Mouse (Mus musculus): ENCODE results near the gene Nupr1. TPM values are rescaled to one million over a fixed set of nuclear protein-coding genes. Genes with fewer than 3 reads are reported as not detected.

Gene Nupr1
- not detected in 4 replicates for total RNA-seq (2023)

GRCm38 (mm10) chr7:126630824-126631518 lies at the start of gene Nupr1:
Gene Nupr1 (minus strand): TSS chr7:126630861.

DNA sequence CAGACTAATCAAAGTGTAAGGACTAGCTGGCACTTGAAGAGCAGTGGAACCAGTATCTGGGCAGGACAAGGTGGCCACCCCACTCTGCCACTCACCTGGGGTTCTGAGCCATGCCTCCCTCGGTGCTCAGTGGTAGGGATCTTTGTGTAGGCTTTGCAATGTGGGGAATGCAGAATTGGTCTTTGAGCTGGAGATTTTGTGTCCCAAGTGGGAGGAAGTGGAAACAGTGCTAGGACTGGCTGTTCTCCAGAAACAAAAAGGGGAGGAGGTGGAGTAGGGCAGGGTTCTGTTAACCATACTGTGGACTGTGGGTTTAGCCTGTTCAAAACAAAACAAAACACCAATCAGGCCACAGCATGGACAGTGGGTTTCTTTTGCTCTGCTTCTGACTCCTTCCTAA lies 45.5 kb upstream of the Nupr1 start, which contains the start of gene Sult1a1:
Gene Sult1a1, minus strand, starts transcription at position 226 of the 400 bp plus-strand sequence.

GRCm38 (mm10) chr7:126649231-126650051 lies 18.8 kb upstream of the Nupr1 start, which contains the start of gene Sgf29:
Gene Sgf29 (plus strand): TSS chr7:126649309.

GRCm38 (mm10) chr7:126594862-126595561 lies 35.6 kb downstream of the Nupr1 start, which contains the start of gene Il27:
Gene Il27 (minus strand): TSS chr7:126594941.

DNA sequence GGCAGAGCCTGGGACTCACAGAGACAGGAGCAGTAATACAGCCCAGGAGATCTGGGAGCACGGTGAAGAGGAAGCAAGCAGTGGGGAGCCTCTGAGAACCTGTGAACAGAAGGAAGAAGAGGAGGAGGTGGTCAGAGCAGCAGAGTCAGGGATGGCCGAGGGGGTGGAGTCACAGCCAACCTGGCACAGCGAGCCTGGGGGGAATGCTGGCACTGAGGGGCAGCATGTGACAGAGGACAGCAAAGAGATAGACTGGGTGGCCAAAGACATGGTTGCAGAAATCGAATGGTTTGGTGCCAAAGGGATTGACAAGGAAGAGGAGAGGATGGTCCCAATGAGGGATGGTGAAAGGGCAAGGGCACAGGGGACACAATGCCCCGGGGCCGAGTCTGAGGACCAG lies 44.9 kb downstream of the Nupr1 start, which contains the start of gene Cln3:
Gene Cln3, minus strand, starts transcription at position 101 of the 400 bp plus-strand sequence.

DNA sequence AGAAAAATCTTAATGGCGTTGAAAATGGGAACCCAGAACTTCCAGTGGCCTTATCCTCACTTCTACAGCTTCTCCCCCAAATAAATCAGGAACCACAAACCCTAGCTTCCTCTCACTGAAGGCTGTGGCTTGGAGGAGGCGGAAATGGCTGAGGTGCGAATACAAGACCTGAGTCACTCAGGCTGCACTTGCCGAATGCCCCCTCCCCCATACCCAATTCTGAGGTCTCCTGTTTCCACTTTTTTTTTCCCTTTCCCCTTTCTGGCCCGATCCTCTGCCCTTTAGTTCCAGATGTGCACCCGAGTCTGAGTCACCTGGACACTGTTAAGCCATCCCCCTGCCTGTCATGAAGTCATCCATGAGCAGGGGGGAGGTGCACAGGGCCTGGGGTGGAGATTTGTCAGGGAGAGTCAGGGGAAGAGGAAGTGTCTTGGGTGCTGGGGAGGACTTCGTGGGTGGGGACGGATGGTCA lies 46.1 kb downstream of the Nupr1 start, which contains the start of gene Apobr:
Gene Apobr, plus strand, starts transcription at position 437 of the 472 bp plus-strand sequence.

Other genes with a start within 250 kb of the Nupr1 start
- 27.8 to 30.2 TPM (median 28.4 TPM) in 4 replicates for gene Nfatc2ip, start 234.1 kb downstream of the Nupr1 start, total RNA-seq (2023)
- gene Cd19, start 216.0 kb downstream of the Nupr1 start, total RNA-seq (2023): 1,144 to 1,180 TPM (median 1,152 TPM) in 4 replicates
- gene Rabep2, start 202.1 kb downstream of the Nupr1 start, total RNA-seq (2023): 118 to 128 TPM (median 120 TPM) in 4 replicates
- gene Atp2a1, start 167.8 kb downstream of the Nupr1 start, total RNA-seq (2023): 0.15 to 0.72 TPM (median 0.34 TPM) in 4 replicates
- gene Sh2b1, start 155.4 kb downstream of the Nupr1 start, total RNA-seq (2023): 69.8 to 81.3 TPM (median 71.0 TPM) in 4 replicates
- gene Tufm, start 143.5 kb downstream of the Nupr1 start, total RNA-seq (2023): 46.5 to 61.1 TPM (median 51.6 TPM) in 4 replicates
- 208 to 212 TPM (median 210 TPM) in 4 replicates for gene Atxn2l, start 127.4 kb downstream of the Nupr1 start, total RNA-seq (2023)
- 130 to 146 TPM (median 143 TPM) in 4 replicates for gene Eif3c, start 64.5 kb downstream of the Nupr1 start, total RNA-seq (2023)
- 1.7 to 3.9 TPM (median 2.4 TPM) in 4 replicates for gene Apobr, start 45.9 kb downstream of the Nupr1 start, total RNA-seq (2023)
- gene Cln3, start 45.0 kb downstream of the Nupr1 start, total RNA-seq (2023): 60.3 to 80.2 TPM (median 76.1 TPM) in 4 replicates
- not detected in 4 replicates for gene Il27, start 35.9 kb downstream of the Nupr1 start, total RNA-seq (2023)
- gene Sgf29, start 18.4 kb upstream of the Nupr1 start, total RNA-seq (2023): 56.8 to 72.7 TPM (median 63.1 TPM) in 4 replicates
- 0.46 TPM in 1 of 4 replicates, not detected in the others for gene Sult1a1, start 45.6 kb upstream of the Nupr1 start, total RNA-seq (2023)
- gene Bola2, start 64.5 kb upstream of the Nupr1 start, total RNA-seq (2023): 90.9 to 132 TPM (median 97.6 TPM) in 4 replicates
- gene Slx1b, start 64.9 kb upstream of the Nupr1 start, total RNA-seq (2023): 4.7 to 6.0 TPM (median 5.2 TPM) in 4 replicates
- gene Coro1a, start 76.9 kb upstream of the Nupr1 start, total RNA-seq (2023): 1,245 to 1,260 TPM (median 1,252 TPM) in 4 replicates
- gene Mapk3, start 128.7 kb upstream of the Nupr1 start, total RNA-seq (2023): 42.9 to 46.2 TPM (median 43.3 TPM) in 4 replicates
- 2.3 to 5.6 TPM (median 3.7 TPM) in 4 replicates for gene Gdpd3, start 135.5 kb upstream of the Nupr1 start, total RNA-seq (2023)
- gene Ypel3, start 146.1 kb upstream of the Nupr1 start, total RNA-seq (2023): 220 to 232 TPM (median 230 TPM) in 4 replicates
- 7.8 to 8.8 TPM (median 8.4 TPM) in 4 replicates for gene Tbx6, start 150.6 kb upstream of the Nupr1 start, total RNA-seq (2023)
- 252 to 268 TPM (median 266 TPM) in 4 replicates for gene Ppp4c, start 161.6 kb upstream of the Nupr1 start, total RNA-seq (2023)
- gene Fam57b, start 166.8 kb upstream of the Nupr1 start, total RNA-seq (2023): 0.33 TPM in 1 of 4 replicates, not detected in the others
- not detected in 4 replicates for gene 4930451I11Rik, start 200.8 kb upstream of the Nupr1 start, total RNA-seq (2023)
- not detected in 4 replicates for gene Doc2a, start 216.6 kb upstream of the Nupr1 start, total RNA-seq (2023)
- 20.9 to 32.3 TPM (median 26.0 TPM) in 4 replicates for gene Hirip3, start 231.1 kb upstream of the Nupr1 start, total RNA-seq (2023)
- 78.5 to 88.5 TPM (median 82.9 TPM) in 4 replicates for gene Ino80e, start 231.5 kb upstream of the Nupr1 start, total RNA-seq (2023)

Data from B cell, adult 62 days (primary cell).